Mouse (Mus musculus): ENCODE results near the gene Rhobtb3. TPM values are rescaled to one million over a fixed set of nuclear protein-coding genes. Genes with fewer than 3 reads are reported as not detected.
"Not testable (repeated sequence)": the region's sequence is repeated elsewhere in the genome, so short reads cannot be mapped to it uniquely, and the experiment has no call there.

The Rhobtb3 gene
- polyA plus RNA-seq, 1 experiment from 2014 or later: 45.9 TPM

GRCm38 (mm10) chr13:75944044-75944820, 507 bp upstream of the Rhobtb3 start:
- 3% methylated on average over 7 of the region's 7 CpGs for WGBS
- H3K27ac ChIP-seq: peak overlapping the region; percentile 99
- peak overlapping the region; percentile 96 for H3K9ac ChIP-seq
- no peak for ATAC-seq (ENCODE audit: low FRiP score, low read depth)
- peak overlapping the region; percentile 60 for H3K4me2 ChIP-seq (replicated peaks)
- H3K4me3 ChIP-seq: peak overlapping the region; percentile 73
- 0 out of 2 replicates have a peak, but pooled peaks cover 2% of the 10 kb centered on the region for H3K36me3 ChIP-seq
- H3K9me3 ChIP-seq: no peaks in the 10 kb centered on the region
- no peaks in the 10 kb centered on the region for H3K27me3 ChIP-seq (replicated peaks)
- peaks cover 17% of the 10 kb centered on the region for H3K4me1 ChIP-seq

GRCm38 (mm10) chr13:75942731-75943130, 994 bp downstream of the Rhobtb3 start:
- H3K27me3 ChIP-seq (replicated peaks): no peaks in the 10 kb centered on the region
- peak; percentile 37 for ATAC-seq (ENCODE audit: low FRiP score, low read depth)
- H3K9me3 ChIP-seq: no peaks in the 10 kb centered on the region
- H3K9ac ChIP-seq: peak overlapping the region; percentile 96
- H3K4me3 ChIP-seq: peak overlapping the region; percentile 73
- peak overlapping the region; percentile 60 for H3K4me2 ChIP-seq (replicated peaks)
- H3K36me3 ChIP-seq: peaks cover 15% of the 10 kb centered on the region
- H3K4me1 ChIP-seq: peaks cover 17% of the 10 kb centered on the region
- WGBS: 2% methylated on average over 6 of the region's 6 CpGs
- H3K27ac ChIP-seq: peak overlapping the region; percentile 99

GRCm38 (mm10) chr13:75941518-75942295, 2.0 kb downstream of the Rhobtb3 start:
- Histone ChIP-seq H3K4me3 (no peak overlapping the region), H3K36me3 (peaks cover 19% of the 10 kb centered on the region), H3K4me1 (peaks cover 17% of the 10 kb centered on the region), H3K9me3 (no peaks in the 10 kb centered on the region), H3K9ac (no peak overlapping the region), H3K27me3 (replicated peaks) (no peaks in the 10 kb centered on the region), H3K27ac (no peak overlapping the region), H3K4me2 (replicated peaks) (peak overlapping the region; percentile 46)
- ATAC-seq (ENCODE audit: low FRiP score, low read depth): no peak
- 57% methylated on average over 5 of the region's 5 CpGs for WGBS

GRCm38 (mm10) chr13:75940791-75941517, 2.8 kb downstream of the Rhobtb3 start:
- Histone ChIP-seq H3K27ac (no peak overlapping the region), H3K36me3 (peaks cover 19% of the 10 kb centered on the region), H3K4me1 (peaks cover 17% of the 10 kb centered on the region), H3K4me2 (replicated peaks) (peak overlapping the region; percentile 46), H3K9me3 (no peaks in the 10 kb centered on the region), H3K27me3 (replicated peaks) (no peaks in the 10 kb centered on the region), H3K9ac (no peak overlapping the region), H3K4me3 (no peak overlapping the region)
- no peak for ATAC-seq (ENCODE audit: low FRiP score, low read depth)
- WGBS: 76% methylated on average over 2 of the region's 2 CpGs

- Histone ChIP-seq H3K27me3 (replicated peaks) (no peaks in the 10 kb centered on the region), H3K27ac (no peak overlapping the region), H3K4me2 (replicated peaks) (no peak overlapping the region), H3K9ac (no peak overlapping the region), H3K9me3 (no peaks in the 10 kb centered on the region), H3K4me1 (peaks cover 12% of the 10 kb centered on the region), H3K36me3 (peaks cover 19% of the 10 kb centered on the region), H3K4me3 (no peak overlapping the region)
- 95% methylated on average over 5 of the region's 5 CpGs for WGBS
- ATAC-seq (ENCODE audit: low FRiP score, low read depth): no peak
Observed at GRCm38 (mm10) chr13:75938866-75939265, 4.9 kb downstream of the Rhobtb3 start.

- H3K4me2 ChIP-seq (replicated peaks): no peak overlapping the region
- no peaks in the 10 kb centered on the region for H3K27me3 ChIP-seq (replicated peaks)
- no peak for ATAC-seq (ENCODE audit: low FRiP score, low read depth)
- 88% methylated on average over 1 of the region's 1 CpGs for WGBS
- H3K9me3 ChIP-seq: no peaks in the 10 kb centered on the region
- H3K9ac ChIP-seq: no peak overlapping the region
- H3K4me1 ChIP-seq: peaks cover 4% of the 10 kb centered on the region; the same call in 1 of the 2 replicates
- no peak overlapping the region for H3K4me3 ChIP-seq
- H3K27ac ChIP-seq: no peak overlapping the region
- H3K36me3 ChIP-seq: peaks cover 25% of the 10 kb centered on the region
Observed at GRCm38 (mm10) chr13:75933287-75933686, 10.4 kb downstream of the Rhobtb3 start.

GRCm38 (mm10) chr13:75931073-75931472, 12.7 kb downstream of the Rhobtb3 start:
- ATAC-seq (ENCODE audit: low FRiP score, low read depth): peak; percentile 95
- no peaks in the 10 kb centered on the region for H3K27me3 ChIP-seq (replicated peaks)
- H3K27ac ChIP-seq: no peak overlapping the region
- H3K4me3 ChIP-seq: no peak overlapping the region
- WGBS: 21% methylated on average over 5 of the region's 5 CpGs
- H3K4me1 ChIP-seq: peaks cover 4% of the 10 kb centered on the region; the same call in 1 of the 2 replicates
- H3K9ac ChIP-seq: no peak overlapping the region
- no peak overlapping the region for H3K4me2 ChIP-seq (replicated peaks)
- H3K36me3 ChIP-seq: peaks cover 15% of the 10 kb centered on the region
- H3K9me3 ChIP-seq: no peaks in the 10 kb centered on the region

GRCm38 (mm10) chr13:75930660-75931059, 13.1 kb downstream of the Rhobtb3 start:
- 92% methylated on average over 2 of the region's 2 CpGs for WGBS
- H3K4me2 ChIP-seq (replicated peaks): no peak overlapping the region
- H3K4me1 ChIP-seq: peaks cover 4% of the 10 kb centered on the region; the same call in 1 of the 2 replicates
- peaks cover 15% of the 10 kb centered on the region for H3K36me3 ChIP-seq
- H3K27ac ChIP-seq: no peak overlapping the region
- ATAC-seq (ENCODE audit: low FRiP score, low read depth): no peak
- H3K27me3 ChIP-seq (replicated peaks): no peaks in the 10 kb centered on the region
- no peak overlapping the region for H3K9ac ChIP-seq
- H3K4me3 ChIP-seq: no peak overlapping the region
- no peaks in the 10 kb centered on the region for H3K9me3 ChIP-seq

- WGBS: 93% methylated on average over 20 of the region's 20 CpGs
Observed at GRCm38 (mm10) chr13:75930023-75930422, 13.7 kb downstream of the Rhobtb3 start.

GRCm38 (mm10) chr13:75929071-75929470, 14.7 kb downstream of the Rhobtb3 start:
- H3K4me3 ChIP-seq; H3K27me3 ChIP-seq (replicated peaks); H3K4me1 ChIP-seq; H3K4me2 ChIP-seq (replicated peaks); H3K9me3 ChIP-seq; H3K9ac ChIP-seq; ATAC-seq (ENCODE audit: low FRiP score, low read depth); H3K27ac ChIP-seq: not testable (repeated sequence)
- H3K36me3 ChIP-seq: peaks cover 15% of the 10 kb centered on the region
- 92% methylated on average over 5 of the region's 5 CpGs for WGBS

More at GRCm38 (mm10) chr13:75930023-75930422, 13.7 kb downstream of the Rhobtb3 start:
- no peak for ATAC-seq (ENCODE audit: low FRiP score, low read depth)
- no peak overlapping the region for H3K4me3 ChIP-seq
- peaks cover 4% of the 10 kb centered on the region; the same call in 1 of the 2 replicates for H3K4me1 ChIP-seq
- H3K9ac ChIP-seq: no peak overlapping the region
- H3K27ac ChIP-seq: no peak overlapping the region
- H3K36me3 ChIP-seq: peaks cover 15% of the 10 kb centered on the region
- H3K4me2 ChIP-seq (replicated peaks): no peak overlapping the region
- no peaks in the 10 kb centered on the region for H3K27me3 ChIP-seq (replicated peaks)
- H3K9me3 ChIP-seq: no peaks in the 10 kb centered on the region

GRCm38 (mm10) chr13:75927951-75928350, 15.8 kb downstream of the Rhobtb3 start:
- Histone ChIP-seq H3K9ac (no peak overlapping the region), H3K9me3 (no peaks in the 10 kb centered on the region), H3K4me1 (peaks cover 4% of the 10 kb centered on the region; the same call in 1 of the 2 replicates), H3K4me2 (replicated peaks) (no peak overlapping the region), H3K27ac (no peak overlapping the region), H3K36me3 (peaks cover 15% of the 10 kb centered on the region), H3K4me3 (no peak overlapping the region), H3K27me3 (replicated peaks) (no peaks in the 10 kb centered on the region)
- ATAC-seq (ENCODE audit: low FRiP score, low read depth): no peak

GRCm38 (mm10) chr13:75914151-75914550, 29.6 kb downstream of the Rhobtb3 start:
- H3K4me2 ChIP-seq (replicated peaks): no peak overlapping the region
- no peak overlapping the region for H3K27ac ChIP-seq
- peaks cover 30% of the 10 kb centered on the region for H3K36me3 ChIP-seq
- no peak overlapping the region for H3K9ac ChIP-seq
- no peak overlapping the region for H3K4me3 ChIP-seq
- no peaks in the 10 kb centered on the region; the same call in 1 of the 2 replicates for H3K4me1 ChIP-seq
- no peak for ATAC-seq (ENCODE audit: low FRiP score, low read depth)
- H3K9me3 ChIP-seq: no peaks in the 10 kb centered on the region
- no peaks in the 10 kb centered on the region for H3K27me3 ChIP-seq (replicated peaks)
- 82% methylated on average over 4 of the region's 4 CpGs for WGBS
